Mouse (Mus musculus) layer of hippocampus, postnatal 25 days (tissue): ENCODE data around the gene Psg18. TPM values are rescaled to one million over a fixed set of nuclear protein-coding genes. Genes with fewer than 3 reads are reported as not detected.
"Not testable (repeated sequence)": the region's sequence is repeated elsewhere in the genome, so short reads cannot be mapped to it uniquely, and the experiment has no call there.

Experiments used
- DNase-seq, 2 experiments: peaks; one replicate each; pipeline ENCODE4 v3.0.0; 2022; ENCODE audit warnings: mixed read lengths in 2 of 2, low spot score in 1 of 2; ENCODE audit errors: extremely low spot score in 1 of 2
- total RNA-seq, 2 experiments: library from RNA; stranded (reverse); gene quantifications; 2 replicates each; pipeline ENCODE4 v1.2.3; 2021

The Psg18 gene
- not detected for total RNA-seq

DNA sequence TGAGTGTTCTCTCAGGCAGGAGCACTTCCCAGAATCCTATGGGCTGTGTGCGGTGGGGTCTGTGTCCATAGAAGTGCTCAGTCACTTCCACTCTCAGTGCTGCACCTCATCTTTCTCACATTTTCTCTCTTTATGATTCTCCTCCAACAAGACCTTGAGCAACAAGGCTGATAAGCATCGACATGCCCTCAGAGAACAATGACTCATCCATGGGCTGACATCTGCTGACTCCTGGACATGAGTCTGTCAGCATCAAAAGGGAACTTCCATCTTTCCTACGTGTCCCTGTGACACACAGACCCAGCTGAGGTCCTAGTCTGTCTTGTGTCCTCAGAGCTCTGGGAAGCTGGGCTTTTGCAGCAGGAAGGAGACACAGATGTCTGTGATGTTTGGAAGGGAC lies at the start of gene Psg18:
TSS of gene Psg18 (minus strand) at position 101 of the 400 bp plus-strand sequence.
- not testable (repeated sequence) for DNase-seq

GRCm38 (mm10) chr7:18403407-18403806 lies 48.6 kb upstream of the Psg18 start:
- DNase-seq, result no peak

DNA sequence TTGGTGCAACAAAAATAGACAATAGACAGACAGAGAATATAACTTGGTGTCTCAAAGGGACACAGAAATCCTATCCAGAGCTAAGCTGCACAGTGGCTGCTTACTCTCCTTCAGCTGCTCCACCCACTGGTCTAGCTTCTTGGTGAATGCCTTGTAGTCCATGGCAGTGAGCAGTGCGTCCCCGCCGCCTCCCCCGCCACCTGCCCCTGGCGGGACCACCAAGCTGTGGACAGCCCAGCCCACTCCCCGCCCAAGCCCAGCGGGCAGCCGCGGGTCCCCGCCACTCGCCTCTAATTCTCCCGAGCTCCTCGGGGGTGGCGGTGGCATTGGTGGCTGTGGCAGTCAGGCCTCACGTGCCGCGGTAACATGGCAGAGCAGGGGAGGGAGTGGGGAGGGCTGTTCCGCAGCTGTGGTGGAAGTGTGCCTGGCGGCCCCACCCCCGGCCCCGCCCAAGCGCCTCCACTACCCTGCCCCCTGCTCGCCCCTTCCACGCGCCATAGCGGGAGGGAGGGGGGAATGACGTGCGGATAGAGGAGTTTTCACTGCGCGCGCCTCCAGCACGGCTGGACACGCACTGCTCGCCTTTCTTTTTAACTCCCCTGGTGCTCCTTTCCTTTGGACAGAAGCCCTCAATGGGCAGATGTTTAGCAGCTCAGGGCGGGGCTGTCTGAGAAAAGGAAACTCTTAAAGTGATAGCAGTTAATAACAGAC lies 47.9 kb upstream of the Psg18 start:
- DNase-seq, result no peak

GRCm38 (mm10) chr7:18391483-18391882 lies 36.7 kb upstream of the Psg18 start:
- not testable (repeated sequence) for DNase-seq

DNA sequence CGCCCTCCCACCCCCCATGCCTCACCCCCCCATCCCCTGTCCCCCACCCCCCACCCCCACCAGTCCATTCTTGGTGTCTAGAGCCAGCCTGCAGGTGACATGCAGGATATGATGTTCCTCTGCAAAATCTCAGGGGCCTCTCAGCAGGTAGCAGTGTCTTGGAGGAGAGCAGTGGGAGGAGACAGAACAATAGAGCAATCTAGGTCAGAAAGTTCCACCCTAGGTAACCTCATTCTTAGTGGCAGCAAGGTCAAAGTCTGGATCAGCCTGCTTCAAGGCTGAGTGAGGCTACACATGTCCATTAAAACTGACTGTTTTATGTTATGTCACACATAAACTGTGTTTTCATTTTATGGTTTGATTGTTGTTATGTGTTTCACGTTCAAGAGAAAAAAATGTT lies 23.5 kb upstream of the Psg18 start:
- no peak for DNase-seq

- DNase-seq, result not testable (repeated sequence)
Observed at GRCm38 (mm10) chr7:18335411-18335810, 19.4 kb downstream of the Psg18 start.

Other genes with a start within 250 kb of the Psg18 start
- not detected for gene Igfl3, start 178.5 kb downstream of the Psg18 start, total RNA-seq
- not detected for gene Mill1, start 109.7 kb downstream of the Psg18 start, total RNA-seq
- not detected for gene Psg28, start 77.0 kb upstream of the Psg18 start, total RNA-seq
- not detected for gene Psg26, start 129.2 kb upstream of the Psg18 start, total RNA-seq
- gene Psg25, start 177.3 kb upstream of the Psg18 start, total RNA-seq, result not detected
- not detected for gene Psg27, start 212.3 kb upstream of the Psg18 start, total RNA-seq